Comparison of ENCODE assay signal across 19 mouse cellular contexts in genomic region chr4:49179471-49180181, GRCm38 (mm10).
A peak's percentile ranks its signal among the peaks of the same experiment; 100 is the strongest.
DNase-seq lines count a peak whose midpoint lies in the region; ATAC-seq and TF ChIP-seq lines count a peak whose summit lies in the region.
"Had no signal": no experiment of that assay in that cellular context is flagged by ENCODE, and none has a peak within 500 bp of the region (broad histone marks: within the 10 kb centered on the region; RNA-seq: fewer than 3 reads in every experiment).

No protein-coding gene starts in this region.

- TF ChIP-seq EP300 in liver, postnatal 0 days (IDR thresholded peaks at IDR 0.05; ENCODE audit: low read depth): no peak
- TF ChIP-seq EP300 in stomach, postnatal 0 days (optimal IDR thresholded peaks at IDR 0.05): no peak

- 0 out of 2 replicates have a peak, but pooled peaks cover 2% of the 10 kb centered on the region for H3K9me3 ChIP-seq in liver, postnatal 0 days (ENCODE audit: low read length)
- H3K9me3 ChIP-seq in liver, embryonic 11.5 days (ENCODE audit: control insufficient read depth, low read length): no peaks in the 10 kb centered on the region
- H3K9me3 ChIP-seq in intestine, postnatal 0 days (ENCODE audit: control insufficient read depth): no peaks in the 10 kb centered on the region
- H3K9me3 ChIP-seq in stomach, postnatal 0 days (ENCODE audit: control insufficient read depth, low read length): no peaks in the 10 kb centered on the region
- no peaks in the 10 kb centered on the region for H3K9me3 ChIP-seq in forebrain, embryonic 13.5 days (replicated peaks)
- H3K9me3 ChIP-seq: embryonic facial prominence, embryonic 10.5 days; G1E; hindbrain, embryonic 13.5 days; limb, embryonic 12.5 days; midbrain, embryonic 12.5 days had no signal

- no peak overlapping the region for H3K4me3 ChIP-seq in kidney, adult 2 months (ENCODE audit: insufficient read depth, low read depth, low read length)
- H3K4me3 ChIP-seq in liver, postnatal 0 days (ENCODE audit: low read depth, low read length): no peak overlapping the region
- H3K4me3 ChIP-seq in liver, embryonic 11.5 days (ENCODE audit: low read depth, low read length): no peak overlapping the region
- no peak overlapping the region for H3K4me3 ChIP-seq in intestine, postnatal 0 days (ENCODE audit: low read depth, low read length)
- no peak overlapping the region for H3K4me3 ChIP-seq in stomach, postnatal 0 days (ENCODE audit: low read depth, low read length)
- H3K4me3 ChIP-seq in forebrain, embryonic 13.5 days: no peak overlapping the region
- H3K4me3 ChIP-seq: embryonic facial prominence, embryonic 10.5 days; hindbrain, embryonic 13.5 days; limb, embryonic 12.5 days; midbrain, embryonic 12.5 days had no signal

- WGBS in kidney, adult 2 months: 24% methylated on average over 2 of the region's 2 CpGs
- 49% methylated on average over 2 of the region's 2 CpGs for WGBS in liver, postnatal 0 days (ENCODE audit: insufficient replicate concordance)
- 52% methylated on average over 2 of the region's 2 CpGs for WGBS in liver, embryonic 11.5 days
- WGBS in intestine, postnatal 0 days: 27% methylated on average over 2 of the region's 2 CpGs
- 41% methylated on average over 2 of the region's 2 CpGs for WGBS in stomach, postnatal 0 days
- 76% methylated on average over 2 of the region's 2 CpGs for WGBS in forebrain, embryonic 13.5 days

- peak; percentile 71 for DNase-seq in kidney, adult 2 months
- DNase-seq in kidney, postnatal 10 days: no peak
- DNase-seq in liver, postnatal 0 days: no peak
- DNase-seq in liver, embryonic 11.5 days (ENCODE audit: low spot score): no peak
- no peak for DNase-seq in stomach, postnatal 0 days (ENCODE audit: low spot score)
- no peak for DNase-seq in spleen, postnatal 4 days (ENCODE audit: low spot score in 2 of 2)
- DNase-seq: adrenal gland, postnatal 36 days; cerebellum, adult 2 months; heart, postnatal 14 days; lung, adult 2 months; thymus, postnatal 36 days had no signal

- H3K4me1 ChIP-seq in kidney, adult 2 months (ENCODE audit: control insufficient read depth, insufficient read depth, low read length): peaks cover 7% of the 10 kb centered on the region; the same call in 1 of the 2 replicates
- 0 out of 2 replicates have a peak, but pooled peaks cover 3% of the 10 kb centered on the region for H3K4me1 ChIP-seq in liver, postnatal 0 days (ENCODE audit: insufficient read depth)
- H3K4me1 ChIP-seq in liver, embryonic 11.5 days (replicated peaks; ENCODE audit: control insufficient read depth, insufficient read depth, low read length): no peaks in the 10 kb centered on the region
- peaks cover 4% of the 10 kb centered on the region for H3K4me1 ChIP-seq in intestine, postnatal 0 days (replicated peaks; ENCODE audit: control insufficient read depth, insufficient read depth, low read length)
- H3K4me1 ChIP-seq in stomach, postnatal 0 days (replicated peaks; ENCODE audit: control insufficient read depth, insufficient read depth): no peaks in the 10 kb centered on the region
- H3K4me1 ChIP-seq in forebrain, embryonic 13.5 days: peaks cover 5% of the 10 kb centered on the region; the same call in 1 of the 2 replicates
- H3K4me1 ChIP-seq: embryonic facial prominence, embryonic 10.5 days; limb, embryonic 12.5 days had no signal

- ATAC-seq in liver, postnatal 0 days: peak; percentile 45; the same call in 1 of the 2 replicates
- no peak for ATAC-seq in liver, embryonic 11.5 days (replicated peaks; ENCODE audit: low FRiP score)
- ATAC-seq in intestine, postnatal 0 days: peak; percentile 81
- ATAC-seq in stomach, postnatal 0 days (ENCODE audit: low FRiP score, low TSS enrichment): peak; percentile 63; the same call in 1 of the 2 replicates
- ATAC-seq in forebrain, embryonic 13.5 days: no peak

- no peak for TF ChIP-seq POLR2A in kidney, adult 2 months (IDR thresholded peaks at IDR 0.05; ENCODE audit: low read depth, low read length)

- H3K27ac ChIP-seq in kidney, adult 2 months (ENCODE audit: insufficient read depth, low read depth, low read length): no peak overlapping the region
- peak overlapping the region; percentile 9; the same call in 1 of the 2 replicates for H3K27ac ChIP-seq in liver, postnatal 0 days (ENCODE audit: low read depth)
- H3K27ac ChIP-seq in liver, embryonic 11.5 days (ENCODE audit: low read depth, low read length): no peak overlapping the region
- H3K27ac ChIP-seq in intestine, postnatal 0 days (ENCODE audit: low read depth, low read length): no peak overlapping the region
- no peak overlapping the region for H3K27ac ChIP-seq in stomach, postnatal 0 days (replicated peaks)
- H3K27ac ChIP-seq in forebrain, embryonic 13.5 days: no peak overlapping the region
- H3K27ac ChIP-seq: embryonic facial prominence, embryonic 10.5 days; hindbrain, embryonic 13.5 days; limb, embryonic 12.5 days; midbrain, embryonic 12.5 days had no signal

- no peak overlapping the region for H3K9ac ChIP-seq in liver, postnatal 0 days (replicated peaks)
- H3K9ac ChIP-seq in liver, embryonic 11.5 days (ENCODE audit: low read depth, low read length): no peak overlapping the region
- H3K9ac ChIP-seq in intestine, postnatal 0 days (ENCODE audit: low read depth, low read length): no peak overlapping the region
- no peak overlapping the region for H3K9ac ChIP-seq in stomach, postnatal 0 days (ENCODE audit: low read length)
- no peak overlapping the region for H3K9ac ChIP-seq in forebrain, embryonic 13.5 days
- H3K9ac ChIP-seq: hindbrain, embryonic 13.5 days; limb, embryonic 12.5 days; midbrain, embryonic 12.5 days had no signal

- H3K4me2 ChIP-seq in liver, postnatal 0 days (ENCODE audit: low read depth, low read length): no peak overlapping the region
- no peak overlapping the region for H3K4me2 ChIP-seq in liver, embryonic 11.5 days
- peak overlapping the region; percentile 7; the same call in 1 of the 2 replicates for H3K4me2 ChIP-seq in intestine, postnatal 0 days (replicated peaks; ENCODE audit: low read depth)
- H3K4me2 ChIP-seq in stomach, postnatal 0 days (replicated peaks; ENCODE audit: low read depth): no peak overlapping the region
- H3K4me2 ChIP-seq in forebrain, embryonic 13.5 days: no peak overlapping the region
- H3K4me2 ChIP-seq: heart, embryonic 11.5 days; hindbrain, embryonic 13.5 days; limb, embryonic 12.5 days; midbrain, embryonic 12.5 days had no signal

- no peaks in the 10 kb centered on the region for H3K27me3 ChIP-seq in kidney, adult 2 months (replicated peaks; ENCODE audit: control insufficient read depth, insufficient read depth, low read length)
- H3K27me3 ChIP-seq in liver, postnatal 0 days (ENCODE audit: insufficient read depth, low read length): no peaks in the 10 kb centered on the region
- H3K27me3 ChIP-seq in liver, embryonic 11.5 days (replicated peaks; ENCODE audit: control insufficient read depth, insufficient read depth, low read length): no peaks in the 10 kb centered on the region
- no peaks in the 10 kb centered on the region for H3K27me3 ChIP-seq in intestine, postnatal 0 days (replicated peaks; ENCODE audit: control insufficient read depth, insufficient read depth, low read length)
- H3K27me3 ChIP-seq in stomach, postnatal 0 days (ENCODE audit: control insufficient read depth, insufficient read depth, low read length): no peaks in the 10 kb centered on the region
- no peaks in the 10 kb centered on the region for H3K27me3 ChIP-seq in forebrain, embryonic 13.5 days
- H3K27me3 ChIP-seq: hindbrain, embryonic 13.5 days; limb, embryonic 12.5 days; midbrain, embryonic 12.5 days had no signal

- TF ChIP-seq CTCF in kidney, adult 2 months (conservative IDR thresholded peaks at IDR 0.05; ENCODE audit: insufficient read depth, insufficient read length, low read depth, low read length): no peak
- TF ChIP-seq CTCF in liver, postnatal 0 days (IDR thresholded peaks at IDR 0.05; ENCODE audit: low read depth): no peak
- no peak for TF ChIP-seq CTCF in intestine, postnatal 0 days (IDR thresholded peaks at IDR 0.05; ENCODE audit: low read depth)
- no peak for TF ChIP-seq CTCF in stomach, postnatal 0 days (IDR thresholded peaks at IDR 0.05; ENCODE audit: low read depth)

- H3K36me3 ChIP-seq in kidney, adult 2 months (ENCODE audit: control insufficient read depth, insufficient read depth, low read length): no peaks in the 10 kb centered on the region
- H3K36me3 ChIP-seq in liver, postnatal 0 days (replicated peaks; ENCODE audit: insufficient read depth, low read length): no peaks in the 10 kb centered on the region
- no peaks in the 10 kb centered on the region for H3K36me3 ChIP-seq in liver, embryonic 11.5 days (ENCODE audit: control insufficient read depth, insufficient read depth, low read length)
- no peaks in the 10 kb centered on the region for H3K36me3 ChIP-seq in intestine, postnatal 0 days (ENCODE audit: control insufficient read depth, insufficient read depth)
- no peaks in the 10 kb centered on the region for H3K36me3 ChIP-seq in stomach, postnatal 0 days (ENCODE audit: control insufficient read depth, insufficient read depth, low read length)
- H3K36me3 ChIP-seq in forebrain, embryonic 13.5 days (ENCODE audit: poor library complexity, severe bottlenecking): no peaks in the 10 kb centered on the region
- H3K36me3 ChIP-seq: embryonic facial prominence, embryonic 10.5 days; G1E; hindbrain, embryonic 13.5 days; limb, embryonic 12.5 days; midbrain, embryonic 12.5 days had no signal

Comparison
In these comparisons a context has a peak if more than half of its experiments do, and no peak if none do; other contexts are left out.
1. ATAC-seq: peak in liver, postnatal 0 days (single experiment), intestine, postnatal 0 days (single experiment) and stomach, postnatal 0 days (single experiment); none in liver, embryonic 11.5 days (single experiment) and forebrain, embryonic 13.5 days (single experiment).